Mouse (Mus musculus) heart, postnatal 0 days (tissue): ENCODE results near the gene Itm2c. TPM values are rescaled to one million over a fixed set of nuclear protein-coding genes. Genes with fewer than 3 reads are reported as not detected.
A peak's percentile ranks its signal among the peaks of the same experiment; 100 is the strongest.

Experiments
- ATAC-seq: fragments of 200-750 bp; cut with Nextera tagmentation; 2 replicates; pipeline ENCODE4 v1.8.0; 2017; ENCODE audit warnings: low read depth, moderate number of reproducible peaks, moderate library complexity; ENCODE audit not compliant: insufficient read depth
- DNase-seq: peaks from one replicate; pipeline ENCODE4 v3.0.0-alpha.2; 2016; ENCODE audit warnings: low spot score
- H3K27ac ChIP-seq: fragments of 300-500 bp; sonication (generic); 2 replicates; pipeline ENCODE4 v1.5.1; 2014; ENCODE audit warnings: low read depth, mild to moderate bottlenecking
- H3K27me3 ChIP-seq: fragments of 300-500 bp; sonication (generic); 2 replicates; pipeline ENCODE4 v1.6.1; 2014; ENCODE audit warnings: low read length, mixed read lengths; ENCODE audit not compliant: control insufficient read depth, insufficient read depth
- H3K36me3 ChIP-seq: fragments of 300-500 bp; sonication (generic); replicated peaks from 2 replicates; pipeline ENCODE4 v1.6.1; 2014; ENCODE audit warnings: low read length, mixed read lengths; ENCODE audit not compliant: control insufficient read depth, insufficient read depth
- H3K4me1 ChIP-seq: fragments of 300-500 bp; sonication (generic); 2 replicates; pipeline ENCODE4 v1.6.1; 2014; ENCODE audit warnings: antibody characterized with exemption; ENCODE audit not compliant: control insufficient read depth, insufficient read depth
- H3K4me2 ChIP-seq: fragments of 300-500 bp; sonication (generic); 2 replicates; pipeline ENCODE4 v1.6.1; 2014; ENCODE audit warnings: low read depth, mild to moderate bottlenecking, low read length, moderate library complexity
- H3K4me3 ChIP-seq: fragments of 300-500 bp; sonication (generic); 2 replicates; pipeline ENCODE4 v1.5.1; 2014; ENCODE audit warnings: low read depth, low read length
- H3K9ac ChIP-seq: fragments of 300-500 bp; sonication (generic); replicated peaks from 2 replicates; pipeline ENCODE4 v1.6.1; 2014; ENCODE audit warnings: low read depth, low read length, mixed read lengths
- H3K9me3 ChIP-seq: fragments of 300-500 bp; sonication (generic); replicated peaks from 2 replicates; pipeline ENCODE4 v1.6.1; 2016; ENCODE audit warnings: low read length; ENCODE audit not compliant: control insufficient read depth
- CTCF ChIP-seq: IDR thresholded peaks from 2 replicates; pipeline ENCODE4 v1.5.1; 2016; ENCODE audit warnings: antibody characterized with exemption, control low read depth, low read depth
- EP300 ChIP-seq: IDR thresholded peaks from 2 replicates; pipeline ENCODE4 v1.6.1; 2016; ENCODE audit warnings: antibody characterized with exemption, low read depth
- WGBS: fragments of 180-500 bp; shearing (Covaris S2); extraction: QIAGEN DNeasy Blood & Tissue Kit; methylation state at CpG from one replicate; pipeline ENCODE4 v1.1.7; 2014; 5-methylcytosine and 5-hydroxymethylcytosine counted together
- polyA plus RNA-seq: library from polyadenylated mRNA; unstranded; fragments of >200 nt; fragmentation: Nextera tagmentation; extraction: Ambion mirVana; gene quantifications from 2 replicates; pipeline ENCODE4 v1.2.1, GENCODE M21; 2015
- total RNA-seq: library from RNA; depleted of rRNA; stranded (reverse); fragments of >200 nt; gene quantifications from 2 replicates; pipeline ENCODE4 v1.2.3, GENCODE M21; 2014; ENCODE audit warnings: low replicate concordance

Gene Itm2c
- total and polyA plus RNA-seq, 2 experiments from 2014 or later: 144 to 180 TPM

- peak; percentile 35 for DNase-seq
- H3K36me3 ChIP-seq: no peaks in the 10 kb centered on the region
- 46% methylated on average over 12 of the region's 12 CpGs for WGBS
- H3K4me1 ChIP-seq: peaks cover 63% of the 10 kb centered on the region
- no peaks in the 10 kb centered on the region for H3K9me3 ChIP-seq
- no peak for ATAC-seq
- H3K4me2 ChIP-seq: peak overlapping the region; percentile 27
- no peak overlapping the region for H3K9ac ChIP-seq
- peak overlapping the region; percentile 47; the same call in 1 of the 2 replicates for H3K27ac ChIP-seq
- TF ChIP-seq CTCF: no peak
- no peak for TF ChIP-seq EP300
- H3K27me3 ChIP-seq: no peaks in the 10 kb centered on the region
- no peak overlapping the region for H3K4me3 ChIP-seq
Measured at GRCm38 (mm10) chr1:85896781-85897700, 3.0 kb downstream of the Itm2c start.

- DNase-seq (no peak), ATAC-seq (no peak)
- Histone ChIP-seq H3K4me1 (peaks cover 72% of the 10 kb centered on the region), H3K36me3 (peaks cover 3% of the 10 kb centered on the region; the same call in 1 of the 2 replicates), H3K27ac (peak overlapping the region; percentile 44; the same call in 1 of the 2 replicates), H3K9ac (no peak overlapping the region), H3K4me2 (no peak overlapping the region), H3K9me3 (no peaks in the 10 kb centered on the region), H3K4me3 (no peak overlapping the region), H3K27me3 (no peaks in the 10 kb centered on the region)
- TF ChIP-seq EP300 (no peak), CTCF (no peak)
- WGBS: 30% methylated on average over 8 of the region's 8 CpGs
Measured at GRCm38 (mm10) chr1:85897901-85898760, 4.0 kb downstream of the Itm2c start.

GRCm38 (mm10) chr1:85898761-85899387 is 4.8 kb downstream of the Itm2c start:
- TF ChIP-seq CTCF: no peak
- TF ChIP-seq EP300: no peak
- ATAC-seq (no peak), DNase-seq (no peak)
- WGBS: 64% methylated on average over 12 of the region's 12 CpGs
- H3K9me3 ChIP-seq: no peaks in the 10 kb centered on the region
- no peaks in the 10 kb centered on the region for H3K27me3 ChIP-seq
- H3K9ac ChIP-seq: no peak overlapping the region
- no peak overlapping the region for H3K4me3 ChIP-seq
- H3K4me2 ChIP-seq: no peak overlapping the region
- H3K36me3 ChIP-seq: peaks cover 11% of the 10 kb centered on the region; the same call in 1 of the 2 replicates
- H3K4me1 ChIP-seq: peaks cover 72% of the 10 kb centered on the region
- H3K27ac ChIP-seq: peak overlapping the region; percentile 44; the same call in 1 of the 2 replicates

GRCm38 (mm10) chr1:85899388-85899761 is 5.3 kb downstream of the Itm2c start:
- no peak for DNase-seq
- Histone ChIP-seq H3K4me2 (no peak overlapping the region), H3K36me3 (peaks cover 15% of the 10 kb centered on the region; the same call in 1 of the 2 replicates), H3K27ac (no peak overlapping the region), H3K27me3 (no peaks in the 10 kb centered on the region), H3K4me1 (peaks cover 72% of the 10 kb centered on the region), H3K9ac (no peak overlapping the region), H3K4me3 (no peak overlapping the region), H3K9me3 (no peaks in the 10 kb centered on the region)
- TF ChIP-seq EP300: no peak
- peak; percentile 28 for TF ChIP-seq CTCF
- no peak for ATAC-seq
